Mouse (Mus musculus) E14TG2a.4 (cell line): ENCODE data around the gene Nmur2.

ENCODE experiments used
- CTCF ChIP-seq: conservative IDR thresholded peaks from 2 replicates; pipeline ENCODE4 v1.5.1; 2014; ENCODE audit warnings: low read length
- NANOG ChIP-seq: IDR thresholded peaks from 2 replicates; pipeline ENCODE4 v1.6.1; 2014; ENCODE audit warnings: borderline replicate concordance, low read length, mixed read lengths
- POU5F1 ChIP-seq: IDR thresholded peaks from 2 replicates; pipeline ENCODE4 v1.6.1; 2014; ENCODE audit warnings: low read length, borderline replicate concordance

DNA sequence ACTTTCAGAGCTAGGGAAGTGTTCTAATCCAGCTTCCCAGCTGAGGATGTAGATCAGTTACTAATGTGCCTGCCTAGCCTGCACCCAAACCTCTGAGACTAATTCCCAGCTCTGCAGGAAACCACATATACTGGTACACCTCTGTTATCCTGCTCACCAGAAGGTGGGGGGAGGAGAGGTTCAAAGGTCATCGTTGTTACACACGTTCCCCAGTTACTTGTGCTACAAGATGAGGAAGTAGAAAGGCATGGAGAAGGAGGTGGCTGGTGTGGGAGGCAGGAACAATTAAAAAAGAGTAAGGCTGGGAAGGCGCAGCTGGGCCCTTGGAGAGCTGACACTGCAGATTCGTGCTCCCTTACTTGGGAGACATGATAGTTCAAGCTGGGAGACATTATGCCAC, 23.8 kb upstream of the Nmur2 start:
- TF ChIP-seq CTCF, result no peak
- no peak for TF ChIP-seq NANOG
- no peak for TF ChIP-seq POU5F1
